Mouse (Mus musculus) neural tube, embryonic 15.5 days (tissue): ENCODE measurements at regions not wholly inside any gene's neighbourhood (a gene's known extent, or its start where the extent isn't known, plus 50 kb on each side); places are given as distances from the start of the nearest gene placed in this dataset.
A peak's percentile ranks its signal among the peaks of the same experiment; 100 is the strongest.

ENCODE experiments used
- ATAC-seq: fragments of 200-750 bp; cut with Nextera tagmentation; 2 replicates; pipeline ENCODE4 v1.8.0; 2017; ENCODE audit warnings: mild to moderate bottlenecking, moderate TSS enrichment, moderate library complexity; ENCODE audit not compliant: low FRiP score
- H3K27ac ChIP-seq: fragments of 300-500 bp; sonication (generic); replicated peaks from 2 replicates; pipeline ENCODE4 v1.5.1; 2015; ENCODE audit warnings: mild to moderate bottlenecking, inconsistent platforms
- H3K27me3 ChIP-seq: fragments of 300-500 bp; sonication (generic); replicated peaks from 2 replicates; pipeline ENCODE4 v1.6.1; 2015; ENCODE audit warnings: inconsistent platforms
- H3K36me3 ChIP-seq: fragments of 300-500 bp; sonication (generic); 2 replicates; pipeline ENCODE4 v1.6.1; 2015; ENCODE audit warnings: inconsistent platforms
- H3K4me1 ChIP-seq: fragments of 300-500 bp; sonication (generic); 2 replicates; pipeline ENCODE4 v1.6.1; 2015; ENCODE audit warnings: inconsistent platforms
- H3K4me2 ChIP-seq: fragments of 300-500 bp; sonication (generic); 2 replicates; pipeline ENCODE4 v1.6.1; 2015; ENCODE audit warnings: inconsistent platforms, mild to moderate bottlenecking, moderate library complexity
- H3K4me3 ChIP-seq: fragments of 300-500 bp; sonication (generic); replicated peaks from 2 replicates; pipeline ENCODE4 v1.5.1; 2015; ENCODE audit warnings: mild to moderate bottlenecking, inconsistent platforms
- H3K9ac ChIP-seq: fragments of 300-500 bp; sonication (generic); replicated peaks from 2 replicates; pipeline ENCODE4 v1.6.1; 2015; ENCODE audit warnings: mild to moderate bottlenecking, inconsistent platforms
- H3K9me3 ChIP-seq: fragments of 300-500 bp; sonication (generic); replicated peaks from 2 replicates; pipeline ENCODE4 v1.6.1; 2016; ENCODE audit warnings: inconsistent platforms
- WGBS: fragments of 180-500 bp; shearing (Covaris S2); methylation state at CpG from one replicate; pipeline ENCODE4 v1.1.7; 2015; ENCODE audit warnings: mixed read lengths; 5-methylcytosine and 5-hydroxymethylcytosine counted together

DNA sequence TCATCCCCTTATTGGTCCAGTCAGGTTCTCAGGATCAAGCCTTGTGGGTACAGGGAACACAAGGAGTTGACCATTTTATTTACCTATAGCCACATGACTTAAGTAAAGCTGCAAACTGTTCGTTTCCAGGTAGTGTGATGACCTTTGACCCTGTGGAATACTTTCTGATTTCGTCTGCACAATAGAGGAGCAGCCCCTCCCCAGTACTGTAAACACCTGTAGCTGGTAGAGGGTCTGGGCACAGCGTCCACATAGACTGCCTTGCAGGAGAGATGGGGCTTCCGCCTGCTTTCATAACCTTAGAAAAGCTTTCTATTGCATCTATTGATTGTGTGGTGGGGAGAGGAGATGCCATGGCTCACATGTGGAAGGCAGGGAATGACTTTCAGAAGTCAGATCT is 105.2 kb upstream of the Tsc22d1 start:
- ATAC-seq = no peak
- WGBS = 81% methylated on average over 4 of the region's 4 CpGs
- no peak overlapping the region for H3K4me2 ChIP-seq
- no peaks in the 10 kb centered on the region for H3K36me3 ChIP-seq
- peaks cover 17% of the 10 kb centered on the region for H3K4me1 ChIP-seq
- no peak overlapping the region for H3K27ac ChIP-seq
- no peaks in the 10 kb centered on the region for H3K27me3 ChIP-seq
- no peak overlapping the region for H3K9ac ChIP-seq
- no peak overlapping the region for H3K4me3 ChIP-seq
- no peaks in the 10 kb centered on the region for H3K9me3 ChIP-seq

DNA sequence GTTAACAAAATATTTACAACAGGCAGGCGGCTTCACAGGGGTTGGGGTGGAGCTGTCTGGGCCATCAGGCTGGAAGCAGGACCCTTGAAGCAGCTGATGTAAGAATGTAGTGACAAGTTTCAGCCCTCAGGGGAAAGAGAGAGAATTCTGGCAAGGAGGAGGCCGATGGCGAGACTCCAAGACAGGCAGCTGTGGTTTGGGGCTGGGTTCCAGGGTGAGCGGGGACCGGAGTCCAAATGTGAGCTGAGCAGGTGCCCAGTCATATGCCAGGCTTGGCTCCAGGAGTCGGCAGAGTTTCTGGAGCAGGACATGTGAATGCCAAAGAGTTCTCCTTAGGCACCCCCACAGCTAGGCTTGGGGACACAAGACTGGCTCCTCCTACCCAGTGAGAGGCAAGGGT is 104.5 kb upstream of the Tsc22d1 start:
- Histone ChIP-seq H3K36me3 (no peaks in the 10 kb centered on the region), H3K4me1 (peaks cover 17% of the 10 kb centered on the region), H3K27ac (no peak overlapping the region), H3K9ac (no peak overlapping the region), H3K4me2 (no peak overlapping the region), H3K9me3 (no peaks in the 10 kb centered on the region), H3K4me3 (no peak overlapping the region), H3K27me3 (no peaks in the 10 kb centered on the region)
- 45% methylated on average over 6 of the region's 6 CpGs for WGBS
- peak; percentile 57; the same call in 1 of the 2 replicates for ATAC-seq

DNA sequence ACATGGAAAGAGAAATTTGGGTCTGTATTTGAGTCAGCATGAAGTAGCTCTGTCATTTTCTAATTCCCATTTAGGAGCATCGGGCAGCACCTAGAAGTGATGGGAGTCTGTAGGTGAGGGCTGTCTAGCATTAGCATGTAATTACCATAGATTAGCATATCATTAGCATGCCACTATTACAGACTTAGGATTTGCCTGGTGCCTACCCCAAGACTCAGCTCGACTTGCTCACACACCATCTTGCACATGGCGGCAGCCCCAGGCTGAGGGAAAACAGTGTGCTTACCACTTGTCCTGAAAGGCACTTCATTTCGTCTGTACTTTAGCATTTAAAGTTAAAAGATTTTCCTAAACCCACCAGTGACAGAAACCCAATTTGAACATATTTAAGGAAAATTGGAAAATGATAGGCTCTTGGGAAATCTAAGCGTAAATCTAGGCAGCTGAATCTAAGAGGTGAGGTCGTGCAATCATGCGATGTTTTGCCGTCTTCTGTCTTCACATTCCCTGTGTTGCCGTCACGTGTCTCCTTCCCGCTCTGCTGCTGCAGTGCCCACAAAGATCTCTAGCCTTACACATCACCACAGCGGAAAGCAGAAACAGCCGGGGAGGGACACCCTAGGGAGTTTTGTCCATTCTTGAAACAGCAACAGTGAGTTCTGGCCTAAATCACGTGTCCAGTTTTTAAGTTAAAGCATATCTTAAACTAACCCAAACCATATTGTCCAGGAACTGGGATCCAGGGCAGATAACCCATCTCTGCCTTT is 101.2 kb upstream of the Tsc22d1 start:
- no peaks in the 10 kb centered on the region for H3K27me3 ChIP-seq
- peaks cover 11% of the 10 kb centered on the region for H3K4me1 ChIP-seq
- H3K4me2 ChIP-seq = no peak overlapping the region
- no peak overlapping the region for H3K27ac ChIP-seq
- H3K36me3 ChIP-seq = no peaks in the 10 kb centered on the region
- 59% methylated on average over 14 of the region's 14 CpGs for WGBS
- H3K9ac ChIP-seq = no peak overlapping the region
- ATAC-seq = no peak; the same call in 1 of the 2 replicates
- no peak overlapping the region for H3K4me3 ChIP-seq
- no peaks in the 10 kb centered on the region for H3K9me3 ChIP-seq

DNA sequence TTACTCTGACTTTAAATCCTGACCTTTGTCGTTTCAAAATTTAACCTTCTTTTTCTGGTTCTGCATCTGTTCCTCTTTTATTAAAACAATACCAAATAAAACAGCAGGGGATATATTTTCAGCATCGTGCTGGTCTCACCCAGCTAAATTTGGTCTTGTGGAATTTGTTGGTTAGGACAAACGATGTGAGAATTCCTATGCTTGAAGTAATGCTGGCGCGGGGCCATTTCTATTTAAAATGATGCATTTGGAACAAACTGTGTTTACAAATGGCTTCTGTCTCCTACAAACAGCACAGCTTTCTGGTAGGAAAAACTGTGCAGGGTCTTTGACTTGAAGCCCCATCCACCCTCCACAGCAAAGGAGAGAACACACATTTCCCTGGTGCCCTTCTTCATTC is 96.3 kb upstream of the Tsc22d1 start:
- no peak for ATAC-seq
- Histone ChIP-seq H3K4me1 (peaks cover 3% of the 10 kb centered on the region; the same call in 1 of the 2 replicates), H3K27ac (no peak overlapping the region), H3K36me3 (no peaks in the 10 kb centered on the region), H3K27me3 (no peaks in the 10 kb centered on the region), H3K4me3 (no peak overlapping the region), H3K9me3 (no peaks in the 10 kb centered on the region), H3K9ac (no peak overlapping the region), H3K4me2 (no peak overlapping the region)
- WGBS = 70% methylated on average over 5 of the region's 5 CpGs

DNA sequence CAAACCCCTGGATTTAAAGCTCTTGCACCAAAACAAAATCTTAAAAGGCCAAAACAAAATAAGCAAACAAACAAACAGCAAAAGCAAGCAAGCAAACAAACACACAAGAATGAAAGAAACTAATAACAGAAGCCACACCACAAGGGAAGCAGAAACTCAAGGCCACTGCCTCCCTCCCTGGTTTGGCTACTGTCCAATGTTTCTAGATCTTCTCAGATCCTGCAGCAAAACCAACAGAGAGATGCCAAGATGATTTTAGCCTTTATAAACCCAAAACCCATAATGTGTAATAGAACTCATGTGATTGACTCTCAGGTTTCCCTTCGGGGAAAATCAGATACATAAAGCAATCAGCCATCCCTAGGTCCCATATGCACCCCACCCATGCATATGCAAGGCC is 90.5 kb upstream of the Tsc22d1 start:
- ATAC-seq = no peak
- 89% methylated on average over 1 of the region's 1 CpGs for WGBS
- Histone ChIP-seq H3K4me2 (no peak overlapping the region), H3K4me3 (no peak overlapping the region), H3K9me3 (no peaks in the 10 kb centered on the region), H3K4me1 (no peaks in the 10 kb centered on the region), H3K9ac (no peak overlapping the region), H3K36me3 (no peaks in the 10 kb centered on the region), H3K27me3 (no peaks in the 10 kb centered on the region), H3K27ac (no peak overlapping the region)

DNA sequence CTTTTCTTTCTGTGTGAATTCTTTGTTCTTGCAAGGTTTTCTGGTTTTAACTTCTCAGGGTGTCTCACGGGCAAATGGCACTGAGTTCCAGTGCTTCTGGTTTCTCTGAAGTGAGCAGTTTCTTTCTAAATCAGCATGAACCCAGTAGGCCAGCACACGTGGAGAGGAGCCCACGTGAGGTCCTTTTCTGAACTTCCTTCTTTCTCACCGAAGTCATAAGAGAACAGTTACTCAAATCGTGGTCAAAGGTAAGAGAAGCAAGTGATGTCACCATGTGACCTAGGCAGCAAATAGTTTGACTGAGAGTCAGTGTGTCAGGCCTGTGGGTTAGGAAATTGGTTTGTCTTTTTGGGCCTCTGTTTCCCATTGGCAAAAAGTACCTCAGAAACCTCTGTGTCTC is 84.8 kb upstream of the Tsc22d1 start:
- Histone ChIP-seq H3K9me3 (no peaks in the 10 kb centered on the region), H3K36me3 (no peaks in the 10 kb centered on the region), H3K4me1 (peaks cover 10% of the 10 kb centered on the region), H3K27me3 (no peaks in the 10 kb centered on the region), H3K9ac (no peak overlapping the region), H3K4me3 (no peak overlapping the region), H3K27ac (no peak overlapping the region), H3K4me2 (no peak overlapping the region)
- WGBS = 85% methylated on average over 5 of the region's 5 CpGs
- ATAC-seq = no peak

DNA sequence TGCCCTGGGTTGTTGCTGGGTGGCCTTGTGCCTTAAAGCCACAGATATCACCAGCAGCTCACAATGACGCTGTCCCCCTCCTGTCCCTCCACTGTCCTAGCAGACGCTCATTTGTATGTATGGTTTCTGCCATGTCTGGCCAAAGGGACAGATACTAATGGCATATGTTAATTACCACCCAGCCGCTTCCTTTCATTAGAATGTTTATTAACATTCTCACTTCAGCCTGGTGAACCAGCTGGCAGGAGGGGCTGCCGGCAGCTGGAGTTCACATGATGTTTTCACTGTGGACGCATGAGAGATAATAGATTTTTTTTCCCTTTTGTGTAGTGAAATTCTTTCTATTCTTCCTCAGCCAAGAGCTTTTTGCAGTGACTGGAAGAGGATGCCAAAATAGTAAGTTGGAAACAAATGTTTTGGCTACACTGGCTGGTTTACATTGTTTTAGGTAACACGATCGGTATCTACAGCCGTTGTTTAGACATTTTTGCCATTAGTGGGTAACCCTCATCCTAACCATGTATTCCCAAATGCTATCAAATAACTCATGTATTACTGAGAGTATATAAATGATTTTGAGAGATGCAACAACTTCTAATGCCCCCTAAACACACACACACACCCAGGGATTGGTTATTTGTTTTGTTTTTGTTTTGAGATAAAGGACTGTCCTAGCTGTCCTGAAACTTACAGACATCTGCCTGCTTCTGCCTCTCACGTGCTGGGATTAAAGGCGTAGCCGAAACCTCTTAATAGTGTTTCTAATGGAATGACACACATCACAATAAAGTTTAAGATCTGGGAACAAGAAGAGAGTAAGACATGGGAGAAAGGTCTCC is 83.0 kb upstream of the Tsc22d1 start:
- WGBS = 13% methylated on average over 11 of the region's 11 CpGs
- Histone ChIP-seq H3K27ac (no peak overlapping the region), H3K4me1 (peaks cover 10% of the 10 kb centered on the region), H3K27me3 (no peaks in the 10 kb centered on the region), H3K4me3 (no peak overlapping the region), H3K4me2 (peak overlapping the region; percentile 27; the same call in 1 of the 2 replicates), H3K36me3 (no peaks in the 10 kb centered on the region), H3K9me3 (no peaks in the 10 kb centered on the region), H3K9ac (no peak overlapping the region)
- ATAC-seq = peak; percentile 75; the same call in 1 of the 2 replicates

DNA sequence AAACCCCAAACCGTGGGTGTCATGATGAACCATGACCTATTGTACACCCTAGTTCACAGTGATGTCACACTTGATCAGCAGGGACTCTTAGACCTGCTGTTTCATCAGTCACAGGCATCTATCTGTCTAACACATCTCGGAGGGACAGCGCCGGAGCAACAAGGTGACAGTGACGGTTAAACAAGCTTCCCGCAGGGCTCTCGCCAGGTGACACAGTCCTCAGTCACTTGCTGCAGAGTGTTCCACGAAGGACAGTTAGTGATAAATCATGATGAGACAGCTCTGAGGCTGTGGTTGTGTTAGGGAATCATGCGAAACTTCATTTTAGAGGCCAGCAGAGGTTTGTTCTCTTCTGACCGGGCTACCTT is 82.4 kb upstream of the Tsc22d1 start:
- ATAC-seq = no peak
- no peak overlapping the region for H3K27ac ChIP-seq
- no peak overlapping the region for H3K4me2 ChIP-seq
- H3K9me3 ChIP-seq = no peaks in the 10 kb centered on the region
- WGBS = 37% methylated on average over 10 of the region's 10 CpGs
- peaks cover 10% of the 10 kb centered on the region for H3K4me1 ChIP-seq
- no peak overlapping the region for H3K4me3 ChIP-seq
- no peak overlapping the region for H3K9ac ChIP-seq
- no peaks in the 10 kb centered on the region for H3K36me3 ChIP-seq
- no peaks in the 10 kb centered on the region for H3K27me3 ChIP-seq

DNA sequence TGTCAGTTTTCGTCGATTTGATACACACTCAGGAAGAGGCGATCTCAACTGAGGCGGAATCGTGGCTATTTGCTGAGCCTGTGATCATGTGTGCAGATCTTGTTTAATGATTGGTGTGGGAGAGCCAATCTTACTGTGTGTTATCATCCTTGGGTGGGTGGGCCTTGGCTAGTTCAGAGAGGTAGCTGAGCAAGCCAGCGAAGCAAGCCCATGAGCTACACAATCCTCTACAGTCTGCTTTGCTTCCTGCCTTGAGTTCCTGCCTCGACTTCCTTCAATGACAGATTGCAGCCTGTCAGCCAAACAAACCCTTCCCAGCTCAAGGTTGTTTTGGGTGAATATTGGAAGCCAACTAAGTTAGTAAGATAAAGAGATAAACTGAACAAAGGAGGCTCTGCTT is 74.0 kb upstream of the Tsc22d1 start:
- H3K27ac ChIP-seq = no peak overlapping the region
- H3K4me2 ChIP-seq = no peak overlapping the region
- no peak overlapping the region for H3K9ac ChIP-seq
- no peaks in the 10 kb centered on the region for H3K27me3 ChIP-seq
- ATAC-seq = no peak
- no peaks in the 10 kb centered on the region for H3K36me3 ChIP-seq
- no peaks in the 10 kb centered on the region for H3K9me3 ChIP-seq
- H3K4me1 ChIP-seq = no peaks in the 10 kb centered on the region
- no peak overlapping the region for H3K4me3 ChIP-seq
- WGBS = 92% methylated on average over 7 of the region's 7 CpGs

DNA sequence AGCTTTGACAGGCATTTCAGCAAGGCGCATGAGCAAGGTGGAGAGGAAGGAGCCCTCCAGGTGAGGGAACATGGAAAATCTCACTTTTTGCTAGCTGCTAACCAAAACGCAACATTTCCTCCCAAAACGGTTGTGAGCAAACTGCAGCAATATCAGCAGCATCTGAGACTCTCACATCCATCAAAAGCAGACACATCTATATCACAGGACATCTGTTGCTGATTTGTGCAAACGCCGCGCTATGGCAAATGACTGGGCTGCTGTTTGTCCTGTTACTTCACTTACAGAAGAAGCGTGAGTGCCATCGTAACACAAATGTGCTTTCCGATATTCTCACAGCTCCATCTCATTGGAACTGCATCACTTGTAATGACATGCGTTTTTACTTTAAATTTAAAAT is 73.5 kb upstream of the Tsc22d1 start:
- no peak overlapping the region for H3K9ac ChIP-seq
- no peak overlapping the region for H3K27ac ChIP-seq
- H3K9me3 ChIP-seq = no peaks in the 10 kb centered on the region
- H3K4me2 ChIP-seq = no peak overlapping the region
- no peak overlapping the region for H3K4me3 ChIP-seq
- no peaks in the 10 kb centered on the region for H3K27me3 ChIP-seq
- no peaks in the 10 kb centered on the region for H3K36me3 ChIP-seq
- no peak for ATAC-seq
- no peaks in the 10 kb centered on the region for H3K4me1 ChIP-seq
- 88% methylated on average over 10 of the region's 10 CpGs for WGBS

DNA sequence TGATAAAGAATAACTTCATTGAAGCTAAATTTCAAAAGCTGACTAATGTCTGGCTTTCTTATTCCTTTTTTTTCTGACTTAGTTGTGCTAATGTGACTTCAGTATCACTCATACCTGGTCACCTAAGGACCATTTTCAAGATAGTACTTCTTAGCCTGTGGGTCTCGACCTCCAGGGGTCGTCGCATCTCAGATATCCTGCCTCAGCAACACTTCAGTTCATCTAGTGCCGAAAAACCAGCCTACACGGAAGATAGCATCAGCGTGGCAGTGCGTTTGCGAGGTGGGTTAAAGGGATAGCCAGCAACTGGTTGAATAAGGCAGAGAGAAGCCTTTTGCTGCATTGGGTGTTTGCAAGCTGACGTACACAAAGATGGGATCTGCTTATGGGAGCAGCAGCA is 62.9 kb upstream of the Tsc22d1 start:
- Histone ChIP-seq H3K4me2 (no peak overlapping the region), H3K36me3 (no peaks in the 10 kb centered on the region), H3K9ac (no peak overlapping the region), H3K4me3 (no peak overlapping the region), H3K27ac (no peak overlapping the region), H3K4me1 (no peaks in the 10 kb centered on the region), H3K27me3 (no peaks in the 10 kb centered on the region), H3K9me3 (no peaks in the 10 kb centered on the region)
- ATAC-seq = no peak
- 74% methylated on average over 9 of the region's 9 CpGs for WGBS

DNA sequence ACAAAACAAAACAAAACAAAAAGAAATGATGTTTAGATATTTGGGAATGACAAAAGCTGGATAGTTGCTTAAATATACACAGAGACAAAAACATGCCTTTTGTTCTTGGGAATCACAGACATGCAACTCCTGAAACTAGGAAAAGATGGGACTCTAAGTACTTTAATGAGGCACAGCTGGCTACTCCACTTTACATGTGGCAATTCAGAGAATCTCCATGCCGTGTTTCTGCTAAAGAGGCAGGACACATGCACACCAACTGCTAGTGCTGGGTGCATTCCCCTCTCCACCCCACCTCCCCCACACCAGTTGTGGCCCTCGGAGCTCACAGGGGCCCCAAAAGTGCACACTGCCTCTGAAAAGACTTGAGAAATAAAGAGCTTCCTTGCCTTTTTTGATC is 58.6 kb upstream of the Tsc22d1 start:
- Histone ChIP-seq H3K27me3 (no peaks in the 10 kb centered on the region), H3K9ac (no peak overlapping the region), H3K9me3 (0 out of 2 replicates have a peak, but pooled peaks cover 3% of the 10 kb centered on the region), H3K36me3 (no peaks in the 10 kb centered on the region), H3K4me1 (no peaks in the 10 kb centered on the region), H3K4me2 (no peak overlapping the region), H3K4me3 (no peak overlapping the region), H3K27ac (no peak overlapping the region)
- 69% methylated on average over 2 of the region's 2 CpGs for WGBS
- ATAC-seq = no peak
